Mouse (Mus musculus) testis, adult 2 months (tissue): Measurements from ENCODE around the gene Cercam. TPM values are rescaled to one million over a fixed set of nuclear protein-coding genes. Genes with fewer than 3 reads are reported as not detected.

Source experiments
- H3K27ac ChIP-seq: fragments of 200-500 bp; 2 replicates; pipeline ENCODE4 v1.5.1; 2012; ENCODE audit warnings: low read depth, low read length; ENCODE audit not compliant: control insufficient read depth, insufficient read depth
- H3K27me3 ChIP-seq: fragments of 200-500 bp; 2 replicates; pipeline ENCODE4 v1.6.1; 2012; ENCODE audit warnings: mild to moderate bottlenecking, low read length, moderate library complexity; ENCODE audit not compliant: control insufficient read depth, insufficient read depth
- H3K36me3 ChIP-seq: fragments of 200-500 bp; 2 replicates; pipeline ENCODE4 v1.6.1; 2012; ENCODE audit warnings: mild to moderate bottlenecking, low read length; ENCODE audit not compliant: control insufficient read depth, insufficient read depth
- H3K4me1 ChIP-seq: fragments of 200-500 bp; 2 replicates; pipeline ENCODE4 v1.6.1; 2012; ENCODE audit warnings: low read length; ENCODE audit not compliant: control insufficient read depth, insufficient read depth
- H3K4me3 ChIP-seq: fragments of 200-500 bp; 2 replicates; pipeline ENCODE4 v1.5.1; 2012; ENCODE audit warnings: low read depth, mild to moderate bottlenecking, low read length, moderate library complexity, mixed read lengths; ENCODE audit not compliant: control insufficient read depth
- CTCF ChIP-seq: fragments of 200-500 bp; IDR thresholded peaks from 2 replicates; pipeline ENCODE4 v1.5.1; 2012; ENCODE audit warnings: low read depth, mild to moderate bottlenecking, inconsistent platforms, low read length, moderate library complexity; ENCODE audit not compliant: control insufficient read depth, insufficient read depth, insufficient replicate concordance
- POLR2A ChIP-seq: fragments of 200-500 bp; IDR thresholded peaks from 2 replicates; pipeline ENCODE4 v1.6.1; 2012; ENCODE audit warnings: low read depth, mild to moderate bottlenecking, inconsistent platforms, low read length, moderate library complexity; ENCODE audit not compliant: control insufficient read depth
- polyA plus RNA-seq: library from polyadenylated mRNA; depleted of rRNA; stranded (reverse); fragments of >200 nt; gene quantifications from 2 replicates; pipeline ENCODE4 v1.2.3, GENCODE M21; 2012; rRNA removed

Cercam gene
- polyA plus RNA-seq, result 8.9 and 10.1 TPM in 2 replicates

DNA sequence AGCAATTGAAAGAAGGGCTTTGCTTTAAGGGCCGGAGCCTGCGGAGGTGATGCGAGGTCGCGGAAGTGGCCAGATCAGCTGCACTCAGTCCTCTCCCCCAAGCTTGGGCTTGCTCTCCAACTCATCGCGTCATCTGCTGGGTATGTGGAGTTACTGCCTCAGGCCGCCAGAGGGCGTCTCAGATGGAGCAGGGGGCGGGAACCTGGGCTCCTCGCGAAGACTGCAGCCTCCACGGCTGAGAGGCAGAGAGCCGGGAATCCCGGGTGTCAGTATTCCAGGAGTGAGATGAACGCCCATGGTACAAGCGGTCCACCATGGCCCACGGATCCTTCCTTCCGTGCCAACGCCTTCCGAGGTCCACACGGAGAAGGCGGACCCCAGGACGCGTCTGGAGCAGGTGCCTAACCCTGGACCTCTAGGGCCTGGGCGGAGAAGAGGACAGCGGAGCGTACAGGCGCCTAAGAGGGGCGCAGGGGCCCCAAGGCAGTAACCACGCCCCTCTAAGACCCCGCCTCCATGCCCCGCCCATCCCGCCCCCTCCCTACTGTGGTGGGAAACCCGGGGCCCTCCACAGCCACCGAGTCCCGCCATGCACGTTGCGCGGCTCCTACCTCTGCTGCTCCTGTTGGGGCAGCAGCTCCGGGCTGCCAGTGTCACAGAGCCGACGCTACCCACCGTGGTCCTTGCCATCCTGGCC lies at the start of gene Cercam:
Cercam (plus strand) TSS at position 216 of the 697 bp plus-strand sequence.
- peak; percentile 25; the same call in 1 of the 2 replicates for TF ChIP-seq POLR2A
- peak; percentile 92 for TF ChIP-seq CTCF
- no peaks in the 10 kb centered on the region for H3K27me3 ChIP-seq
- no peaks in the 10 kb centered on the region for H3K36me3 ChIP-seq
- H3K4me3 ChIP-seq, result peak within 1 kb of the TSS; percentile 88
- H3K4me1 ChIP-seq, result peaks cover 10% of the 10 kb centered on the region
- peak within 1 kb of the TSS; percentile 61; the same call in 1 of the 2 replicates for H3K27ac ChIP-seq

DNA sequence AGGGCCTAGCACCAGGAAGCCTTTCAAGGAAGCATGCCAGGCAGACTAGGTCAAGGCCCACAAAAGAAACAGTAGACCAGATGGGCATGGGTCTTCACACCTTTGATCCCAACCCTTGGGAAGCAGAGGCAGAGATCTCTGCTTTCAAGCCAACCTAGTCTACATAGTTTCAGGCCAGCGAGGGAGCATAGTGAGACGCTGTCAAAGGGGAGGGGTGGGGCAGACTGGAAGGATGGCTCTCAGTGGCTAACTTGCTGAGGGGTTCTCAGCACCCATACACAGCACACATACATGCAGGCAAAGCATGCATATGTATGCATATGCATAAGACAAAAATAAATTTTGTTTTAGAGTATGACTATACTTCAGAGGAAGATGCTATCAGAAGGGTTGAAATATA lies 49.6 kb upstream of the Cercam start:
- no peaks in the 10 kb centered on the region for H3K27me3 ChIP-seq
- peaks cover 17% of the 10 kb centered on the region for H3K4me1 ChIP-seq
- TF ChIP-seq POLR2A (no peak), CTCF (no peak)
- no peaks in the 10 kb centered on the region for H3K36me3 ChIP-seq
- no peak overlapping the region for H3K4me3 ChIP-seq
- H3K27ac ChIP-seq, result no peak overlapping the region

GRCm38 (mm10) chr2:29820025-29820817 lies 48.7 kb upstream of the Cercam start, which contains the start of gene Urm1:
TSS of gene Urm1 (plus strand) at chr2:29820075.
- Histone ChIP-seq H3K27me3 (no peaks in the 10 kb centered on the region), H3K36me3 (no peaks in the 10 kb centered on the region), H3K4me3 (peak within 1 kb of the TSS; percentile 62), H3K27ac (peak within 1 kb of the TSS; percentile 39), H3K4me1 (peaks cover 12% of the 10 kb centered on the region)
- TF ChIP-seq POLR2A, result no peak

DNA sequence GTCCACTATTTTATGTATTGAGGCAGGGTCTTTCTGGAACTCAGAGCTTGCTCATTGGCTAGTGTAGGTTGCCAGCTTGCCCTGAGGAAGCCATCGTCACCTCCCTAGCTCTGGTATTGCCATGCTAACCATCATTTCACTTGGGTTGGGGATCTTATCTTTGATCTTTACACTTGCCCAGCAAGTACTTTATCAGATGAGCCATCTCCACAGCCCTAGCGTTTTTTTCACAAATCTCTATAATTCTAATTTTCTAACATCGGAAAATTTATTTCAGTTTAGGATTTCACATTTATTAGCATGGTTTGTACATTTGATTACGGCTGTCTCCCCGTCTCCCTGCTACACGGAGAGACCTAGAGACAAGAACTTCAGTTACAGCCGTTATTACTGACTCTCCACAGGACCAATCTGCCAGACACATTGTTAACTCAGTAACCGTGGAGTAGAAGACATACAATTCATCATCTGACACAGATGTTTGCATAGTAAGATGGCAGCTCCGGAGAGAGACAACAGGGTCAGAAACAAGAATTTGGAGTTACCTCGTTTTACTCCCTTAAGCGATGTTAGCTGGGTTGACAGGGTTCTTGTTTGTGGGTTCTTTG lies 42.5 kb upstream of the Cercam start:
- H3K4me3 ChIP-seq, result peak overlapping the region; percentile 100
- no peaks in the 10 kb centered on the region for H3K36me3 ChIP-seq
- peak overlapping the region; percentile 95 for H3K27ac ChIP-seq
- peaks cover 4% of the 10 kb centered on the region; the same call in 1 of the 2 replicates for H3K4me1 ChIP-seq
- H3K27me3 ChIP-seq, result no peaks in the 10 kb centered on the region
- TF ChIP-seq POLR2A (no peak), CTCF (no peak)

GRCm38 (mm10) chr2:29826926-29827708 lies 41.8 kb upstream of the Cercam start:
- H3K36me3 ChIP-seq, result no peaks in the 10 kb centered on the region
- H3K27me3 ChIP-seq, result no peaks in the 10 kb centered on the region
- no peak for TF ChIP-seq CTCF
- TF ChIP-seq POLR2A, result peak; percentile 85
- H3K4me3 ChIP-seq, result peak overlapping the region; percentile 100
- H3K27ac ChIP-seq, result peak overlapping the region; percentile 95
- H3K4me1 ChIP-seq, result peaks cover 4% of the 10 kb centered on the region; the same call in 1 of the 2 replicates

DNA sequence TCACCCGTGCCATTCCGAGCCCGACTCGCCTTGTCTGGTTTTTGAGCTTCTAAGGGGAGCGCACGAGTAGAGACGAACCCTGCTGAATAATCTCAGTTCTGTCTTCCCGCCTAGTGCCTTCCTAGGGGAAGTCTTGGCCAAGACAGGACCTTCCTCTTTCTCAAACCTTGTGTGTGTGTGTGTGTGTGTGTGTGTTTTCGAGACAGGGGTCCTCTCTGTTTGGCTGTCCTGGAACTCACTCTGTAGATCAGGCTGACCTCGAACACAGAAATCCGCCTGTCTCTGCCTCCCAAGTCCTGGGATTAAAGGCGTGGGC lies 41.3 kb upstream of the Cercam start:
- Histone ChIP-seq H3K4me3 (peak overlapping the region; percentile 100), H3K27me3 (no peaks in the 10 kb centered on the region), H3K4me1 (peaks cover 4% of the 10 kb centered on the region; the same call in 1 of the 2 replicates), H3K36me3 (0 out of 2 replicates have a peak, but pooled peaks cover under 1% of the 10 kb centered on the region), H3K27ac (peak overlapping the region; percentile 95)
- TF ChIP-seq CTCF (no peak), POLR2A (no peak)
